Comparison of ENCODE assay signal across 8 mouse cellular contexts in the genomic region with DNA sequence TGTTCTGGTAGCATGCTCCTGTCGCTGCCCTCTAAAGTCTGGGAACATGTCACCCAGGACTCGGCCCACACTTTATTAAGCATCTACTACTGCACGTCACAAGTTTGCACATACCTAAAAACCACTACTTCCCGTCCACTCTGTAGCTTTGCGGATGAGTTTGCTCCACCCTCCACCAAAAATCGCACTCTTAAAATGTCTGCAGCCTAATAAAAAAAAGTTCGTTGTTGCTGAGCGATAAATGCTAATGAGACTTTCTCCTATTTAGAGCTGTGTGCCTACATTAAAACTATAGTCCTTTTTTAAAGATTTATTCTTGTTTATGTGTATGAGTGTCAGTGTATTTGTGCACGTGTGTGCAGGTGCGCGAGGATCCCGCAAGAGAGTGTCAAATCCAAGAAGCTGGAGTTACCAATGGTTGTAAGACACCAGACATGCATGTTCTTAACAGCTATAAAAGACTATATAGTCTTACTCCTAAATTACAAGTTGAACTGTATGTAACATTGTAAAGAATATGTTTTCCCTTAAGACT. TPM values are rescaled to one million over a fixed set of nuclear protein-coding genes. Genes with fewer than 3 reads are reported as not detected.
DNase-seq lines count a peak whose midpoint lies in the region; ATAC-seq and TF ChIP-seq lines count a peak whose summit lies in the region.

No protein-coding gene starts in this region.

- peaks cover 2% of the 10 kb centered on the region; the same call in 1 of the 2 replicates for H3K4me1 ChIP-seq in lung, adult 2 months (ENCODE audit: control insufficient read depth, insufficient read depth, low read length)
- no peaks in the 10 kb centered on the region for H3K4me1 ChIP-seq in cortical plate, adult 2 months (ENCODE audit: control insufficient read depth, insufficient read depth, low read length)
- 0 out of 2 replicates have a peak, but pooled peaks cover 6% of the 10 kb centered on the region for H3K4me1 ChIP-seq in intestine, embryonic 16.5 days (ENCODE audit: control insufficient read depth, insufficient read depth, low read length)
- no peaks in the 10 kb centered on the region for H3K4me1 ChIP-seq in neural tube, embryonic 12.5 days

- no peaks in the 10 kb centered on the region for H3K9me3 ChIP-seq in intestine, embryonic 16.5 days (ENCODE audit: control insufficient read depth, low read length)
- H3K9me3 ChIP-seq in neural tube, embryonic 12.5 days, result no peaks in the 10 kb centered on the region

- intact Hi-C loops in left cerebral cortex, postnatal 14 days (cut with DNase I), result loop anchor here (2.0 kb wide), 1 partner anchor 39 kb away; no protein-coding TSS in a partner anchor
- intact Hi-C loops in gastrocnemius, postnatal 14 days (cut with DNase I; ENCODE audit: low total_unique reads), result no loop called here

- 31% methylated on average over 12 of the region's 12 CpGs for WGBS in lung, adult 2 months
- WGBS in intestine, embryonic 16.5 days, result 40% methylated on average over 12 of the region's 12 CpGs
- 50% methylated on average over 12 of the region's 12 CpGs for WGBS in neural tube, embryonic 12.5 days

- ATAC-seq in intestine, embryonic 16.5 days, result no peak
- no peak for ATAC-seq in neural tube, embryonic 12.5 days (ENCODE audit: low FRiP score, low read depth)

- peak overlapping the region; percentile 73 for H3K4me3 ChIP-seq in lung, adult 2 months (replicated peaks; ENCODE audit: extremely low read depth, low read depth, low read length)
- peak overlapping the region; percentile 91 for H3K4me3 ChIP-seq in cortical plate, adult 2 months (ENCODE audit: insufficient read depth, low read length)
- peak overlapping the region; percentile 98 for H3K4me3 ChIP-seq in intestine, embryonic 16.5 days (ENCODE audit: low read length)
- H3K4me3 ChIP-seq in neural tube, embryonic 12.5 days, result peak overlapping the region; percentile 88

- H3K27ac ChIP-seq in cortical plate, adult 2 months (ENCODE audit: insufficient read depth, low read length), result no peak overlapping the region
- peak overlapping the region; percentile 78 for H3K27ac ChIP-seq in intestine, embryonic 16.5 days (ENCODE audit: low read length)
- H3K27ac ChIP-seq in neural tube, embryonic 12.5 days, result no peak overlapping the region

- no peak for DNase-seq in lung, adult 2 months
- no peak for DNase-seq in lung, adult 18-20 months
- no peak for DNase-seq in left cerebral cortex, postnatal 14 days (ENCODE audit: low spot score in 2 of 2)
- DNase-seq in gastrocnemius, postnatal 14 days, result no peak
- no peak for DNase-seq in urinary bladder, postnatal 4 days (ENCODE audit: low spot score in 2 of 2)

- peak overlapping the region; percentile 84 for H3K4me2 ChIP-seq in intestine, embryonic 16.5 days (ENCODE audit: low read depth, low read length)
- H3K4me2 ChIP-seq in neural tube, embryonic 12.5 days (replicated peaks), result peak overlapping the region; percentile 78

- peak overlapping the region; percentile 94 for H3K9ac ChIP-seq in intestine, embryonic 16.5 days (ENCODE audit: low read depth, low read length)
- peak overlapping the region; percentile 70 for H3K9ac ChIP-seq in neural tube, embryonic 12.5 days

- H3K36me3 ChIP-seq in intestine, embryonic 16.5 days (ENCODE audit: control insufficient read depth, insufficient read depth, low read length), result no peaks in the 10 kb centered on the region
- 0 out of 2 replicates have a peak, but pooled peaks cover 6% of the 10 kb centered on the region for H3K36me3 ChIP-seq in neural tube, embryonic 12.5 days

- no peak for TF ChIP-seq CTCF in lung, adult 2 months (IDR thresholded peaks at IDR 0.05; ENCODE audit: insufficient read depth, low read length)
- TF ChIP-seq CTCF in cortical plate, adult 2 months (IDR thresholded peaks at IDR 0.05; ENCODE audit: extremely low read depth, insufficient read depth, low read length), result no peak

- H3K27me3 ChIP-seq in intestine, embryonic 16.5 days (replicated peaks; ENCODE audit: control insufficient read depth, insufficient read depth, low read length), result no peaks in the 10 kb centered on the region
- no peaks in the 10 kb centered on the region for H3K27me3 ChIP-seq in neural tube, embryonic 12.5 days (replicated peaks)

- no peak for TF ChIP-seq POLR2A in lung, adult 2 months (IDR thresholded peaks at IDR 0.05; ENCODE audit: borderline replicate concordance, extremely low read depth, low read depth, low read length)
- TF ChIP-seq POLR2A in cortical plate, adult 2 months (IDR thresholded peaks at IDR 0.05; ENCODE audit: extremely low read depth, insufficient read depth, low read length), result no peak

RNA-seq across cellular contexts. Expression of gene Ikbip, which starts 0.7 kb away (rescaled TPM):
- polyA plus RNA-seq in lung, adult 2 months (2012; rRNA removed), result 3.5 and 5.7 TPM in 2 replicates
- 10.4 and 12.1 TPM in 2 replicates for polyA plus RNA-seq in cortical plate, adult 2 months (2012; rRNA removed)
- polyA plus RNA-seq in intestine, embryonic 16.5 days (2015; fragmentation: Nextera tagmentation; extraction: Ambion mirVana), result 31.7 and 32.4 TPM in 2 replicates
- polyA plus RNA-seq in neural tube, embryonic 12.5 days (2016; fragmentation: Nextera tagmentation; extraction: Ambion mirVana), result 27.2 and 27.3 TPM in 2 replicates
- 10 to 100 TPM; 10.1 to 12.2 TPM for total RNA-seq in left cerebral cortex, postnatal 14 days (2021)
- 10 to 100 TPM; 16.2 to 18.2 TPM for total RNA-seq in gastrocnemius, postnatal 14 days (2021)

RNA-seq across cellular contexts. Expression of gene Apaf1, which starts 0.9 kb away (rescaled TPM):
- 7.0 and 10.0 TPM in 2 replicates for polyA plus RNA-seq in lung, adult 2 months (2012; rRNA removed)
- polyA plus RNA-seq in cortical plate, adult 2 months (2012; rRNA removed), result 8.3 and 9.3 TPM in 2 replicates
- 15.6 and 18.0 TPM in 2 replicates for polyA plus RNA-seq in intestine, embryonic 16.5 days (2015; fragmentation: Nextera tagmentation; extraction: Ambion mirVana)
- 27.5 and 30.2 TPM in 2 replicates for polyA plus RNA-seq in neural tube, embryonic 12.5 days (2016; fragmentation: Nextera tagmentation; extraction: Ambion mirVana)
- 10 to 100 TPM; 15.8 to 16.1 TPM for total RNA-seq in left cerebral cortex, postnatal 14 days (2021)
- 1 to 10 TPM; 5.8 TPM for total RNA-seq in gastrocnemius, postnatal 14 days (2021)

RNA-seq across cellular contexts. Expression of gene Slc25a3, which starts 40.4 kb away (rescaled TPM):
- polyA plus RNA-seq in lung, adult 2 months (2012; rRNA removed), result 228 and 232 TPM in 2 replicates
- polyA plus RNA-seq in cortical plate, adult 2 months (2012; rRNA removed), result 598 and 611 TPM in 2 replicates
- polyA plus RNA-seq in intestine, embryonic 16.5 days (2015; fragmentation: Nextera tagmentation; extraction: Ambion mirVana), result 743 and 812 TPM in 2 replicates
- 415 and 417 TPM in 2 replicates for polyA plus RNA-seq in neural tube, embryonic 12.5 days (2016; fragmentation: Nextera tagmentation; extraction: Ambion mirVana)
- 100 to 1,000 TPM; 590 to 599 TPM for total RNA-seq in left cerebral cortex, postnatal 14 days (2021)
- 1,000 to 10,000 TPM in 1 of 2 experiments, 100 to 1,000 TPM in 1; 888 to 1,041 TPM for total RNA-seq in gastrocnemius, postnatal 14 days (2021)
